Mouse (Mus musculus): ENCODE measurements at regions not wholly inside any gene's neighbourhood (a gene's known extent, or its start where the extent isn't known, plus 50 kb on each side); places are given as distances from the start of the nearest gene placed in this dataset.
A peak's percentile ranks its signal among the peaks of the same experiment; 100 is the strongest.
"Not testable (repeated sequence)": the region's sequence is repeated elsewhere in the genome, so short reads cannot be mapped to it uniquely, and the experiment has no call there.

DNA sequence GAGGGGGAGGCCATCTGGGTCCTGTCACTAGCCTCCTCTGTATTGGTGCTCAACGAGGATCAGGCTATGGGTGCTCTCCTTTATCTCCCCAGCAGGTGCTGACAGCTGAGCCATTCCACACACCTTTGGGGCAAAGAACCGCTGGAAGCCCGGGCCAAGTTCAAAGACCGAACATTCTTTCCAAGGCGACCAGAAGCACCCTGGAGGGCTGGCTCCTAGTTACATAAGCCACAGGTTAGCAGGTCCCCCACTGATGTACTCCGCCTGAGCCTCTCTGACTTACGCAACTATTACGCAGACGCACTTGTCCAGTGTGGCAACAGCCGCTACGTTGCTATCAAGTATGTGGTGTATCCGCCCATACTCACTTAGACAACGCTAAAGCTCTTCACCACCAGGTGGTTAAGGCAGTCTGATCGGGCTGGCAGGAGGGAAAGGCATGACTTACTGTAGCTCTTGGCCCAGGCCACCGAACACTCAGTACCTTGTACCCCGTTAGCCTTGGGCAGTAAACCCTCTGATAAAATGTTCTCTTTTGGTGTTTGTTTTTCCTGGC, 69.2 kb downstream of the Gm33543 start:
- DNase-seq (ENCODE audit: low spot score in 2 of 2), result peak in 1 of 2 experiments; percentile 17

GRCm38 (mm10) chr10:95772811-95773424, 69.8 kb downstream of the Gm33543 start:
- DNase-seq (ENCODE audit: low spot score in 2 of 2), result no peak

GRCm38 (mm10) chr10:95768974-95769373, 73.8 kb downstream of the Gm33543 start:
- DNase-seq (ENCODE audit: low spot score in 2 of 2), result no peak

- DNase-seq (ENCODE audit: low spot score in 2 of 2), result no peak
Measured at GRCm38 (mm10) chr10:95767526-95768161, 75.1 kb downstream of the Gm33543 start.

GRCm38 (mm10) chr10:95764129-95764528, 78.6 kb downstream of the Gm33543 start:
- DNase-seq (ENCODE audit: low spot score in 2 of 2), result no peak

DNA sequence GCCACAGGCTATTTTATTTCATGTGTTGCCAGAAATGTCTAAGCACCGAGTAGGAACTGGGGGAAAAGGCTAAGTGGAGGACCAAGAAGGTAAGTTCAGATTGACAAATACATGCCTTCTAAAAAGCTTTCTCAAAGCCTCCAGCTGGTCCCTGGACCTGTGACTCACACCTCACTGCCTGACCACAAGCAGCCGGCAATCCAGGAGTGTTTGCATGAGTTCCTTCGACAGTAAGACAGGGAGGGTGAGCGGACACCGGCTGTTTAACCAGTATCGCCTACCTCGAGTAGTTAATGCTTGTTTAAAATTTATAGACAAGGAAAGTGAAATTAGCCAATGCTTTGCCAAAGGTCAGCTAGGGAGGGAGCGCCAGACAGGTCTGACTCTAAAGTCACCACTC, 80.1 kb downstream of the Gm33543 start:
- no peak for DNase-seq (ENCODE audit: low spot score in 2 of 2)

DNA sequence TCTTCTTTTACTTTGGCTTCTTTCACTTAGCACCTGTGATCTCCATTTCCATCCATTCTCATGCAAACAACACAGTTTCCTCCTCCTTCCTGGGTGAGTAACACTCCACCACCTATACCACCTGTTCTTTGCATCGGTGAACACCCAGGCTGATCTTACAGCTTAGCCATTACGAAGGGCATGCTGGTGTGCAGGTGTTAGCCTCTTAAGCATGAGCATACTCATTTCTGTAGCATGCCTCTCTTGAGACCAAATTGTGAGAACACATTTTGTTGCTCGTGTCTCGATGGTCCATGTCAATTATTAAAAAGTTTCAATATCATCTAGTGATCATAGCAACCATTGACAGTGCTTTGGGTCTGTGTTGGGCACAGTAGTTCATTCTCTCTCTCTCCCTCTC, 80.8 kb downstream of the Gm33543 start:
- no peak for DNase-seq (ENCODE audit: low spot score in 2 of 2)

- DNase-seq (ENCODE audit: low spot score in 2 of 2), result no peak
Measured at GRCm38 (mm10) chr10:95760121-95760870, 82.4 kb downstream of the Gm33543 start.

GRCm38 (mm10) chr10:95758181-95758580, 84.5 kb downstream of the Gm33543 start:
- DNase-seq (ENCODE audit: low spot score in 2 of 2), result no peak

GRCm38 (mm10) chr10:95755429-95755828, 82.2 kb upstream of the Anapc15-ps start:
- no peak for DNase-seq (ENCODE audit: low spot score in 2 of 2)

DNA sequence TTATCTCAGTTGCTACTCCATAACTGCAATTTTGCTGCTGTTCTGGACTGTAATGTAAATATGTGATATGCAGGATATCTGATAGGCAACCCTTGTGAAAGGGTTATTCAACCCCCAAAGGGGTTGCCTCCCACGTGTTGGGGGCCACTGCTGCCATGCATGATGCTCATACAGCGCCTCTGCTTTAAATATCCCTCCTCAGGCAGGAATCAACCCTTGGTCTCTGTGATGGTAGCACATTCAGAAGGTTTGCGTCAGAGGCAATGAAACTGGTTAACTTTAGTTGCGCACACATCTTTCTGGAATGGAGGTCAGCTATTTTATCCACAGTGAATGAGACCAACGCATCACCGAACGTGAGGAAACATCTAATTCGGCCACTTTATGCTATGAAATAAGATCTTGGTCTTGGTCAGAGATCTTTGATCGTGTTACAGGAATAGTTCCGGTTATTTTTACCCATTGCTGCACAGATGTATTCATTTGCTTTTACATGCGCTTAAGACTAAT, 80.2 kb upstream of the Anapc15-ps start:
- no peak for DNase-seq (ENCODE audit: low spot score in 2 of 2)

- no peak for DNase-seq (ENCODE audit: low spot score in 2 of 2)
Measured at GRCm38 (mm10) chr10:95748360-95748759, 75.1 kb upstream of the Anapc15-ps start.

DNA sequence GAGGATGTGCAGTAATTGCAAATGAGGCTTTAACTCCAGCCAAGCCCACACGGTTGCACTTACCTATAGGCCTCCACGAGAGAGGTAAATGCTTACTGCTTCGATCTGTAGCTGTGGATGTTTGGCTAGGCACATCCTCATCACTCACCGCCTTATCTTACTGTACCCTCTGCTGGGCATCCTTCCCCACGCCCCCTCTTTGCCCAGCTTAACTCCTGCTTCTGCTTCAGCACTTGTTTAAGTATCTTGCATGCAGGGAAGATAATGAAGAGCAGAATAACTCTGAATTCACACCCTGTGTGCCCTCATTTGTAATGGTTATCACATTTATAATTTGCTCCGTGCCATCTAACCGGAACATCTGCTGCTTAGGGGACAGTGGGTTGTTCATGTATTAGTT, 74.7 kb upstream of the Anapc15-ps start:
- DNase-seq (ENCODE audit: low spot score in 2 of 2), result peak in 1 of 2 experiments; percentile 18

GRCm38 (mm10) chr10:95745834-95746620, 72.8 kb upstream of the Anapc15-ps start:
- DNase-seq (ENCODE audit: low spot score in 2 of 2), result no peak

DNA sequence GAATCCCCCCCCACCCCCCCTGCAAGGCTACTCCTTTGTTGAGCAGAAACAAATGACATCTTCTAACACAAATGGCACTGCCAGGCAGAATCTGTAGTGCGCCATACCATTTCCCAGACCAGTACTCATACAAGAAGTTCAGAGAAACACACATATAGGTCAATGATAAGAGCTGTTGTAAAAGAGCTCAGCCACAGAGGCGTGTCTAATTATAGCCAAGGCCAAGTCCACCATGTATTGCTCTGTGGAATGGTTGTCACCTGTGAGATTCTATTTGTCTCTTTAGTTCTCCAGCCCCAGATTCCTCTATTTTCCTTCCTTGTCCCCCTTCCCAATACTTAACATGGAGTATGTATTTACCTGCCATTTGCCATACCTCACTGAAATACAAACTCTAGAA, 72.0 kb upstream of the Anapc15-ps start:
- no peak for DNase-seq (ENCODE audit: low spot score in 2 of 2)

DNA sequence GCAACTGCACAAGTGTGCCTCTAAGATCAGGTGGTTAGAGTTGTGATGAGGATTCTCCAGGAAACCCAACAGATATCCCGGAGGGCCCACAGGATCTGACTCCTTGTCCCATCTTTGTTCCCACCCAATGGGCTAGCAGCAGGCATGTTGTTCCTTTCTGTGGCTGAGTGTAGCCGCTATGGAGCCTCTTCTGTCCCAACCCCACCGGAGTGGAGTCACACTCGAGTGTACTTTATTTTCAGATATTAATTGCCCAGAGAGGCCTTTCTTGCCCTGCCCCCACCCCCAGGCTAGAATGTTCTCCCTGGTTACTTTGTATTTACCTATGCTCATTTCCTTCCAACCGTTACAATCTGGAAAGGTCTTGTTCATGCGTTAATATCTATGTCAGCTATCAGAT, 70.4 kb upstream of the Anapc15-ps start:
- no peak for DNase-seq (ENCODE audit: low spot score in 2 of 2)

GRCm38 (mm10) chr10:95739421-95739820, 66.2 kb upstream of the Anapc15-ps start:
- no peak for DNase-seq (ENCODE audit: low spot score in 2 of 2)

- not testable (repeated sequence) for DNase-seq (ENCODE audit: low spot score in 2 of 2)
Measured at GRCm38 (mm10) chr10:95736743-95737142, 63.5 kb upstream of the Anapc15-ps start.

- DNase-seq (ENCODE audit: low spot score in 2 of 2), result no peak
Measured at GRCm38 (mm10) chr10:95731001-95731400, 57.8 kb upstream of the Anapc15-ps start.

DNA sequence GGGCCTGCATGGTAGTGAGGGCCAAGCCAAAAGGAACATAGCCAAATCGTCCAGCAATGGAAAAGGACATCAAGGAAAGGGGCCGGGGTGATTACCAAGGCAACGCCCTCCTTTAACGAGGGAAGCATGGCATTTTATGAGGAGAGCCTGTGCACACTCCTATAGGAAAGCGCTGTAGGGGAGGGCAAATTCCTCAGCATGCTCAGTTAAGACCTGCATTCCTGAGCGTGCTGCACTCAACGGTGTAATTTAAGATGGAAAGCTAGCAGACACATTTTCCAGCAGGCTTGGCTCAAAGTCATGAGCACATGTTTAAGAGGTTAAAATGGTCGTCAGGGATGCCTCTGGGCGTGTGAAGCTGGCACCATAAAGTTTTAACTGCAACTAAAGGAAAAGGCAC, 56.6 kb upstream of the Anapc15-ps start:
- no peak for DNase-seq (ENCODE audit: low spot score in 2 of 2)

DNA sequence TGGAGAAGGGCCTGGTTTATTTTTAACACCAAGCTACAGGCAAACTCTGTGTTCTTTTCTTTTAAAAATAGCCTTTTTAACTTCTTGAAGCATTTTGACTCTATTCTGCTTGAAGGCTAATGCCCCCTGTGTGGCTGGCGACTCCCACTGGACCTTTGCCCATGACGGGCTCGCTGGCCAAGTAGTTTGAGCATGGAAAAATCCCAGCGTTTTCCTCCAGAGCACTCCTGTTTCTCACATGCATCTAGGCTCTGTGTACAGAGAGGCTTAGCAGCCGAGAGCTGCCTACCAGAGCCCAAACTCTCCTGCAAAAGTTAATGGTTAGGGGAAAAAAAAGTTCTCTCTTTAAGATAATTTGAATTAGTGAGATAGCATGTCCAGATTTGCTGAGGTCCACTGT, 52.7 kb upstream of the Anapc15-ps start:
- DNase-seq (ENCODE audit: low spot score in 2 of 2), result no peak

DNA sequence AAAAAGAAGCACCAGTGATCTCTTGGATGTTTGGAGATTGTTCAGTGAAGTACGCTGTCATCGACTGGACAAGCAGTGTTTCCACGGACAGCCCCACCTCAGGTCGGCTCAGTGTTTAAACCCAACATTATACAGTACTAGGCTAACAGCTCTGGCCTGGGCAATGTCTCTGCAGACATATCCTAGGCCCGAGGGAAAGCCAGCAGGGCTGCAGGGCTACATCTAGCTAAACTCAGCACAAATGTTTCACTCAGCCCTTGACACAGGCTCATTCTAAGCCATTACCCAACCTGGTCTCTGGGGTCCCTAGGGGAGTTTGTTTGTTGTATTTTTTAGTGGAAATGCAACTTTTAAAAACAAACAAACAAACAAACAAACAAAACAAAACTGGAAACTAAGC, 52.1 kb upstream of the Anapc15-ps start:
- no peak for DNase-seq (ENCODE audit: low spot score in 2 of 2)

Data from spleen, postnatal 4 days (tissue).